Mouse (Mus musculus) embryonic fibroblast, embryonic 13.5 days (primary cell): Measurements from ENCODE around the gene Usp47. TPM values are rescaled to one million over a fixed set of nuclear protein-coding genes. Genes with fewer than 3 reads are reported as not detected.
A peak's percentile ranks its signal among the peaks of the same experiment; 100 is the strongest.

Experiments used
- H3K27ac ChIP-seq: 2 replicates; pipeline ENCODE4 v1.5.1; 2012; ENCODE audit warnings: low read length, control low read depth, inconsistent platforms; ENCODE audit not compliant: insufficient read depth
- H3K4me1 ChIP-seq: 2 replicates; pipeline ENCODE4 v1.6.1; 2011; ENCODE audit warnings: low read length; ENCODE audit not compliant: control insufficient read depth, insufficient read depth
- H3K4me3 ChIP-seq: 2 replicates; pipeline ENCODE4 v1.5.1; 2011; ENCODE audit warnings: mild to moderate bottlenecking, control low read depth, low read length; ENCODE audit not compliant: insufficient read depth
- CTCF ChIP-seq: IDR thresholded peaks from 2 replicates; pipeline ENCODE4 v1.5.1; 2011; ENCODE audit warnings: mild to moderate bottlenecking, control low read depth, low read length, moderate library complexity, borderline replicate concordance; ENCODE audit not compliant: insufficient read depth
- POLR2A ChIP-seq: IDR thresholded peaks from 2 replicates; pipeline ENCODE4 v1.6.1; 2011; ENCODE audit warnings: low read depth, mild to moderate bottlenecking, control low read depth, low read length, moderate library complexity
- polyA plus RNA-seq: library from polyadenylated mRNA; stranded (reverse); fragments of >200 nt; gene quantifications from 2 replicates; pipeline ENCODE4 v1.2.4, GENCODE M21; 2011; ENCODE audit warnings: low read depth; ENCODE audit not compliant: missing spikeins, insufficient read length

Usp47 gene
- 123 and 130 TPM in 2 replicates for polyA plus RNA-seq

- peak within 1 kb of the TSS; percentile 86 for H3K4me3 ChIP-seq
- H3K4me1 ChIP-seq = peaks cover 2% of the 10 kb centered on the region; the same call in 1 of the 2 replicates
- H3K27ac ChIP-seq = peak within 1 kb of the TSS; percentile 87
- TF ChIP-seq POLR2A = peak; percentile 87
- peak; percentile 52; the same call in 1 of the 2 replicates for TF ChIP-seq CTCF
Observed at GRCm38 (mm10) chr7:112023150-112023600, at the start of gene Usp47. Gene Usp47 (plus strand): TSS chr7:112023504.

GRCm38 (mm10) chr7:111976401-111976800 is 46.9 kb upstream of the Usp47 start:
- no peak for TF ChIP-seq CTCF
- Histone ChIP-seq H3K27ac (peak overlapping the region; percentile 86), H3K4me3 (no peak overlapping the region), H3K4me1 (peaks cover 23% of the 10 kb centered on the region)

GRCm38 (mm10) chr7:111977871-111978270 is 45.4 kb upstream of the Usp47 start:
- Histone ChIP-seq H3K4me1 (peaks cover 23% of the 10 kb centered on the region), H3K4me3 (no peak overlapping the region), H3K27ac (peak overlapping the region; percentile 84)
- no peak for TF ChIP-seq POLR2A

GRCm38 (mm10) chr7:111982296-111982695 is 41.0 kb upstream of the Usp47 start:
- no peak overlapping the region for H3K27ac ChIP-seq
- TF ChIP-seq POLR2A (no peak), CTCF (no peak)
- no peak overlapping the region for H3K4me3 ChIP-seq
- H3K4me1 ChIP-seq = peaks cover 16% of the 10 kb centered on the region

- TF ChIP-seq POLR2A (no peak), CTCF (no peak)
- Histone ChIP-seq H3K4me3 (no peak overlapping the region), H3K27ac (no peak overlapping the region), H3K4me1 (peaks cover 8% of the 10 kb centered on the region)
Observed at GRCm38 (mm10) chr7:111984530-111984929, 38.8 kb upstream of the Usp47 start.

GRCm38 (mm10) chr7:111985266-111985665 is 38.0 kb upstream of the Usp47 start:
- no peak overlapping the region for H3K4me3 ChIP-seq
- TF ChIP-seq POLR2A = no peak
- no peak for TF ChIP-seq CTCF
- peaks cover 8% of the 10 kb centered on the region for H3K4me1 ChIP-seq
- no peak overlapping the region for H3K27ac ChIP-seq

GRCm38 (mm10) chr7:111986906-111987305 is 36.4 kb upstream of the Usp47 start:
- Histone ChIP-seq H3K4me3 (no peak overlapping the region), H3K4me1 (peaks cover 8% of the 10 kb centered on the region), H3K27ac (peak overlapping the region; percentile 58)
- no peak for TF ChIP-seq POLR2A
- TF ChIP-seq CTCF = no peak

GRCm38 (mm10) chr7:111997441-111997840 is 25.9 kb upstream of the Usp47 start:
- Histone ChIP-seq H3K4me1 (no peaks in the 10 kb centered on the region), H3K27ac (no peak overlapping the region; the same call in 1 of the 2 replicates), H3K4me3 (no peak overlapping the region)
- TF ChIP-seq CTCF = no peak
- TF ChIP-seq POLR2A = no peak

GRCm38 (mm10) chr7:111998446-111999004 is 24.8 kb upstream of the Usp47 start:
- Histone ChIP-seq H3K27ac (no peak overlapping the region), H3K4me1 (no peaks in the 10 kb centered on the region), H3K4me3 (no peak overlapping the region)
- TF ChIP-seq CTCF (no peak), POLR2A (no peak)

GRCm38 (mm10) chr7:111999376-111999775 is 23.9 kb upstream of the Usp47 start:
- TF ChIP-seq POLR2A = no peak
- TF ChIP-seq CTCF = no peak
- Histone ChIP-seq H3K27ac (no peak overlapping the region), H3K4me1 (no peaks in the 10 kb centered on the region), H3K4me3 (no peak overlapping the region)
